Mouse (Mus musculus) megakaryocyte, embryonic 14.5 days (primary cell): ENCODE measurements around the gene Osbpl11.

Source experiments
- FLI1 ChIP-seq: IDR thresholded peaks from 2 replicates; pipeline ENCODE4 v1.6.1; 2012; ENCODE audit warnings: low read length, inconsistent platforms, mixed read lengths
- GATA1 ChIP-seq: IDR thresholded peaks from 3 replicates; pipeline ENCODE4 v1.6.1; 2012; ENCODE audit warnings: mixed read lengths, low read length, inconsistent platforms, borderline replicate concordance

- TF ChIP-seq FLI1: no peak
- TF ChIP-seq GATA1: no peak
Observed at GRCm38 (mm10) chr16:33262096-33262495, 77.2 kb downstream of the Osbpl11 start.
